Mouse (Mus musculus): ENCODE data around the gene Coq3.

Coq3 gene

DNA sequence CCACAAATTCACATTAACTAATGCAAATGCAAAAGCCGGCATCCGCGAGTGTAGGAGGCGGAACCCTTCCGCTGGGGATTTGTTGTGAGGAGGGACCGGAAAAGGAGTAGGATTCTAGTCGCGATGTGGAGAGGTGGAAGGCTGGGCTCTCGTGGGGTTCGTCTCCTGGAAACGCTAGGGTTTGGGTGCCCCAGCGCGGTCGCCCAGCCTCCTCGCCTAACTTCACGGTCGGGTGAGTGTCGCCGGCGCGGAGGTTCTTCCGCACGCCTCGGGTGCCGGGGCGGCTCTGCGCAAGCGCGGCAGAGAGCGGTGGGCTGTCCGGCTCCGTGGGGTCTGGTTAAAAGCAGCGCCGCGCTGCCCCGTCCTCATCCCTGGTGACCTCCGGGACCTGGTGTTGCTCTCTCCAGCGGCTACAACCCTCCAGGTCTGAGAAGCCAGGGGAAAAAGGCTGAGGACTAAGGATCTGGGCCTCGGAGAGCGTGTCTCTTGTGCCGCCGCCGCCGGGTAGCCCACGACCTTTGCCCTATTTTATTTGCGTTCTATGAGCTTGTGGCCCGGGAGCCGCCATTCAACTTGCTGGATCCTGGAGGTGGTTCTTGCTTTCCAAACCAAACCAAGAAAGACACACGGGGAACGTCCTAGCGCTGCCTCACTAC lies at the start of gene Coq3:
Gene Coq3, plus strand, starts transcription at position 109 of the 656 bp plus-strand sequence.
- DNase-seq (ENCODE audit: low read depth, low spot score): peak; percentile 91

DNA sequence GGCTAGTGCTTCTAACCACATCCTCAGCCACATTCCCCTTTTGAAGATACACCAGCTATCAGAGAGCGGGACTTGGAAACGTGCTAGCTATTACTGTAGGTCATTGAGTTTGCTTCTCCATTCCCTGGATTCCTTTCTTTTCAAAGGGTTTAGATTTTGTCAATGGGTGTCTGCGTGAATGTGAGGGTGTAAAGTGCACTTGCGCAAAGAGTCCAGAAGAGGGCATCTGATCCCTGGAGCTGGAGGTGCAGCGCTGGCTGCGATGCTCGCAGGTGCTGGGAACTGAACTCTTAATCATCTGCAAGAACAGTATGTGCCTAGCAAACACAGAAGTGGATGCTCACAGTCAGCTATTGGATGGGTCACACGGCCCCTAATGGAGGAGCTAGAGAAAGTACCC lies 46.6 kb upstream of the Coq3 start:
- peak; percentile 83 for DNase-seq (ENCODE audit: low read depth, low spot score)

DNA sequence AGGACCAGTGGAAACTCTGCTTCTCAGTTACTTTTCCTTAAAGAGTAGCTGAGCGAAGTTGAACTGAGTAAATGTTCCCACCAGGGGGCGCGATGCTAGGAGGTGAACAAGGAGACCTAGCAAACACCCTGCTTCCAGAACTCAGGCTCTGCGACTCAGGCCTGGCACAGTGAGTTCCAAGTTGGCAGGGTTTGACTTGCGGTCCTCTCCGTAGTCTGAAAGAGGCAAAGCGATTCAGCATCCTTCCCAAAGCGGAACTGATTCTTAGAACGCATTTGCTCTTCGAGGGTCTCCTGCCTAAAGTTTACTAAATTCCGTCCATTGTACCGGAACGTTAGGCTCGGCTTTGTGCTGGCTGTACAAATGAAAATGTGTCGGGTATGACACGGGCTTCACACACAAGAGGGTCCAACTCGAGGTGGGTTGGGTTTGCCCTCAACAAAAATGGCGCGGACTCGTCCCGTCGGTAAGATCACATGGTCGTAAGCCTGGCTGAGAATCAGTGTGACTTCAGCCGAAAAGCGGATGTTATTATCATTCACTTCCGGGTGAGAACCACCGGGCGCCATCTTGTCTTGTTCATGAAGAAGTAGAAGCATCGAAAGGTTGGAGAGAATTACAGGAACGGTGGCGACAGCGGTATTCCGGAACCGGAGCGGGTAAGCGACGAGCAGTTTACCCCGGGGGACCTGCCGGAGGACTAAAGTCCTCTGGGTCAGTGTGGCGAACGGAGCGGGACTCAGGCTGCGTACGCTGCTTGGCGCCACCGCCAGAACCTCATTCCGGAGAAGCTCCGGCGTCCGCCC lies 31.8 kb upstream of the Coq3 start, which contains the start of gene Pnisr:
Gene Pnisr, plus strand, starts transcription at position 103 of the 806 bp plus-strand sequence.
- DNase-seq (ENCODE audit: low read depth, low spot score): peak; percentile 98

DNA sequence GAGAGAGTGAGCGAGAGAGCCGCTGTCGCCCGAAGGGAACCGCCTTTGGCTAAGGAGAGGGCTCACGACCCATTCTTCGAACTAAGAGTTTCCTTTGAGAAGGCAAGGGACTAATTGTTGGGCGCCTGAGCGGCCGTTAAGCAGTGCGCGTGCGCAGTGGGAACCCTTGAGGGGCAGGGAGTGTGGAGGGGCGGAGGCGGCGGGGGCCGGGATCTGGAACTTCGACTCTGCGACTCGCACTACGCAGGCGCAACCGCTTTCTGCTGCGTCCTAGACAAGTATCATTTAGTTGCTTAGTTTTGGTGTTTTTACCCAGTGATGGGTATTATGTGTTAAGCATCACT lies 31.2 kb upstream of the Coq3 start:
- DNase-seq (ENCODE audit: low read depth, low spot score): peak; percentile 95

DNA sequence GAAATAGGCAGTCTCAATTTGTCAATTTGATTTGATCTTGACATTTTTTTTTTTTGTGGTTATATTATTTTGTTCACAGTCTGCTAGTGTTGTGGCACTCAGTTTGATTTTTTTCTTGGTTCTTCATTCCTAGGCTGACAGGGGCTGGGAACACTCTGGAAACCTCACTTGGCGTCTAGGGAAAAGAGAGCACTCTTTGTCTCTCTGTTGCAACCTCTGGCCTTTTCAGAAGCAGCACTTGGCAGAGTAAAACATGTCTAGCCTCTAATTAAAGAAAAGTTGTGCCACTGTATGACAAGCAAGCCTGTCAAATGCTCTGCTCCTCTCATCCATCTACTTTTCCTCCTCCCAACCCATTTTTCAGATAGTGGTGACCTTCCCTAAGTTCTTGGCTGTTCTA lies 22.0 kb upstream of the Coq3 start:
- no peak for DNase-seq (ENCODE audit: low read depth, low spot score)

DNA sequence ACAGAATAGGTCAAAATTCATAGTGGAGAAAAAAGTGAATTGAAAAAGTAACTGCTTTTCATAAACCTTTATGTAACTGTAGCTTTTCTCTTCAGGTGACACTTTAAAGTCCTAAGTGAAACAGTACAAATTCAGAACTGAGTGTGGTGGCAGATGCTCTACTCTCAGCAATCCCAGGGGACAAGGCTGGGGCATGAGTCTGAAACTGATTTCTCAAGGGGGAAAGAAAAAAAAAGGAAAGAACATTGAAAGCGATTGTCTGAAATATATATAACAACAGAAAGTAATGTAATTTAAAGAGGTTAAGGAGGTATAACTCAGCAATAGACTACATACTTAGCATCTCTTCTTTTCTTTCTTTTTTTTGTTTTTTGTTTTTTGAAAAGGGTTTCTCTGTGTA lies 14.2 kb upstream of the Coq3 start:
- DNase-seq (ENCODE audit: low read depth, low spot score): no peak

DNA sequence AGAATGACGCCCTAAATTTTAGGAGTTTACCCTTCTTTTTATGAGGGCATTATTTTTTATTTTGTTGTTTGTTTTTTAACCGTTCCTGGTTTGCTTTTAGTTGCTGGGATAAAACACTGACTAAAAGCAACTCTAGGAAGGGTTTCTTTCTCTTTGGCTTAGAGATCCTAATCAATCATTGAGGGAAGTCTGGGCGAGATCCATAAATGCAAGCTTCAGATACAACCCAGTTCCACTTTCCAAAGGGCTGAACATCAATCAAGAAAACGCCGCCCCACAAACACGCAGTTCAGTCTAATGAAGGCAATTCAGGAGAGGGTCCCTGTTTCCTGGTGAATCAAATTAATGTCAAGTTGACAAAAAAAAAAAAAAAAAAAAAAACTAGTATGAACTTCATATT lies 697 bp upstream of the Coq3 start:
- DNase-seq (ENCODE audit: low read depth, low spot score): no peak

DNA sequence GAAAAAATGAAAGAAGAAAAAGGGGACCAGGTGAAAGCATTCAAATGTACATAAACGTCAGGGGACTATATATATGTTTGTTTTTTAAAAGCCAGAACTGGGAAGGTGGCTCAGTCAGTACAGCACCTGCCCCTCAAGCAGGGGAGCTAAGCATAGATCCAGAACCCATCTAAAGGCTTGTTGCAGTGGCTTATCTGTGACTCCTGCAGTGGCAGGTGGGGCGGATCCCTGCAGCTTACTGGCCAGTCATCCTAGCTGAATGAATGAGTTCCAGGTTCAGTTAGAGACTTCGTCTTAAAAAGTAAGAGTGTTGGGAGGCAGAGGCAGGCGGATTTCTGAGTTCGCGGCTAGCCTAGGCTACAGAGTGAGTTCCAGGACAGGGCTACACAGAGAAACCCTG lies 3.3 kb downstream of the Coq3 start:
- no peak for DNase-seq (ENCODE audit: low read depth, low spot score)

DNA sequence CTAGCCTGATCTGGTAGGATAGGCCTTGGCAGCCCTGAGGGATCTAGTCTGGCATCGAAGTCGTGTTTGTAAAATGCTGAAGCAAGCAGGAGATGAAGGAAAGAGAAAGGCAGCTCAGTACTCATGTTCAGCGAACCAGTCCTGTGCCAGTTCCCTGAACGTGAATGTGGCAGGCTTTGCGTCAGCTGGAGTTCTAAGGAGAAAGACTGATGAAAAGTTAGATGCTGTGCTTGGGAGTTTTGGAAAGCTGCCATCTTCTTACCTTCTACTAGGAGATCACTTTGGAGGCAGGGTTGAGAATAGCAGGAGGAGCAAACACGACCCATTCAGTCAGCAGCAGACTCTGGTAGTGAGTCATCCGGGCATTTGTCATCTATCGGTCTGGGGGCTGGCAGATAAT lies 6.4 kb downstream of the Coq3 start:
- no peak for DNase-seq (ENCODE audit: low read depth, low spot score)

DNA sequence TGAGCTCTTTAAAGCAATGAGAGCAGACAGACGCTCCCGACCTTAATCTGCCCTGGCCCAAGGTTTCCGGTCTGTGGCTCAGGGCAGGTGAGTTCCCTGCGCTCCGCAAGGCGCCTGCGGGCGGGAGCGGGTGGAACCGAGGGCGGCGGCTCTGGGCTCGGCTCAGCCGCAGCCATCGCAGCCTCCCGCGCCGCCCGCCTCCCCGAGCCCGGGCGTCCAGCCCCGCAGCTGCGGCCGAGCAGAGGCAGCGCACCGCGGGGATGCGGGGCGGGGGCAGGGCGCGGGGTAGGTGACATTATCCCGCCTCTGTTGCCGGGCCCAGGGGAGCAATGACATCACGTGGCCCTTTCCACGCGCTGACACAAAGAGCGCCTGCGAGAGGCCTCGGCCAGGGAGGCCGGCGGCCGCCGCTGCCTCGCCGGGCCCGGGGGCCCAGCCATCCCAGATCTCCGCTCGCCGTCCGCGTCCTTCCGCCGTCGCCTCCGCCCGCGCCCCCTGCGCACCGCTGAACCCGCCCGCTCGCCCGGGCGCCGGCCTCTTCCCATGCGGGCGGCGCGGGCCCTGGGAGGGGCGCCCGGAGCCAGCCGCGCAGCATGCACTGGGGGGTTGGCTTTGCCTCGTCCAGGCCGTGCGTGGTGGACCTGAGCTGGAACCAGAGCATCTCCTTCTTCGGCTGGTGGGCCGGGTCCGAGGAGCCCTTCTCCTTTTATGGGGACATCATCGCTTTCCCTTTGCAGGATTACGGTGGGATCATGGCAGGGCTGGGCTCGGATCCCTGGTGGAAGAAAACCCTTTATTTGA lies 51.7 kb downstream of the Coq3 start, which contains the start of gene Faxc:
Gene Faxc, plus strand, starts transcription at position 359 of the 801 bp plus-strand sequence.
- DNase-seq (ENCODE audit: low read depth, low spot score): peak; percentile 61

DNA sequence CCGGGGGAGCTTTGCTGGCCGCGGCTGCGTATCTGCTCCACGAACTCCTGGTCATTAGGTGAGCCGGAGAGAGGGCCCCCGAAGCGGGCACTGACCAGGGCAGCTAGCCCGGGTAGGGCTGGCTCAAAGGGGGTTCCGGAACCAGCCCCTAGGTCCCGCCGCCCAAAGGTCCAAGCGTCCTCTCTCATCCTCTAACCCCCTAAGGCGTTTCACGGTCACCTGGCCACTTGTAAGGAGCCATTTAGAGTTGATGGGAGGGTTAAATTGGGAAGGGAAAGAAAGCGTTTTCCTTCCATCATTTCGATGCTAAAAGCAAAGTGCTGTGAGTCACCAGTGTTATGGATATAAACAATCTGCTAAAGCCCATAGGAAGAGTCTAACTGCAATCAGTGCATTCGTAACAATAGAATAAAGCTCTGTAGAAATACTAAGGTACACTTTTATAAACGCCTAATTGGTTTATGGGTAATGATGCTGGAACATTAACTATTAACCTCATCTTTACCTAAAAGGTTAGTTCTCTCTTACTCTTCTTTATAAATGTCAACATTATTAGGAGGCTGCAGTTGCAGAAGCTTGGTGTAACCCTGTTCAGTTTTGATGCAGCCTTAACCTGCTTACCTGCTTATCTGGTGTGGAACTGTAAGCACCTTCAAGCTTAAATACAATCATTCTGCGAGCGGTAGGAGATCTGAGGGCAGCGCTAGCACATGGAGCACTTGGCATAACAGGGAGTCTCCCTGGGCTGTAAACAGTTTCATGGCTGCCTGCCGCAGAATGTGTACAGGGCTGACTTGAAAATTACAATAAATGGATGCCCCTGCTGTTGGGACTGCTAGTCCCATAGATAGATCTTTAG lies 52.5 kb downstream of the Coq3 start:
- no peak for DNase-seq (ENCODE audit: low read depth, low spot score)

DNA sequence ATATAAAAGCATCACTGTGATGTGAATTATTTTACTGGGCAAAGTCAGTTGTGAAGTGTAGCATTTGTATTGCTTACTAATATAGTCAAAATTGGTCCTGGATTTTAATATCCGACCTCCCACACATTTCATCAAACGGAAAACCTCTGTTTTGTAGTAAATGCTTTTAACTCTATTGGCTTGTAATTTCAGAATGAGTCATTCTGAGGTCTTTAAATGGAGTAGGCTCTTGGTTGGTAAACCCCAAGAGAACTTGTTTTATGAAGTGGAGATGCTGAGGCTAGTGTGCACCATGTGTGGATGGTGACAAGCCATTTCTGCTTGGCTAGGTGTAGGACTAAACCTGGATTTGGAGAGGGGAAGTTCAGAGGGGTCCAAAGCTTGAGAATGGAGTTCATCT lies 55.9 kb downstream of the Coq3 start:
- DNase-seq (ENCODE audit: low read depth, low spot score): no peak

DNA sequence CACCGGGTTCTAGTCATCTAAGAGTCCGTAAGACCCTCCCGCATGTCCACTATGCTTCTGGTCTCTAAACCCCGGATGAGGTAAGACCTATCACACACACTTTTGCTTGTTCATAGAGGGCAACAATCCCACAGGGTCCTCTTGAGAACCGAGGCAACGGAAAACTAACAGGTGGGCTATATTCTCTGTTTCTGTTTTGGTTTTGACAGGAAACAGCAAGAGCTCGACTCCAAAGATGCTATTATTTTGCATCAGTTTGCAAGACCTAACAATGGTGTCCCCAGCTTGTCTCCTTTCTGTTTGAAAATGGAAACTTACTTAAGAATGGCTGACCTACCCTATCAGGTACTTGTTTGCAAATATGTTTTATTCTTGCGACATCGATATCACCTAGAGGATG lies 57.0 kb downstream of the Coq3 start:
- no peak for DNase-seq (ENCODE audit: low read depth, low spot score)

DNA sequence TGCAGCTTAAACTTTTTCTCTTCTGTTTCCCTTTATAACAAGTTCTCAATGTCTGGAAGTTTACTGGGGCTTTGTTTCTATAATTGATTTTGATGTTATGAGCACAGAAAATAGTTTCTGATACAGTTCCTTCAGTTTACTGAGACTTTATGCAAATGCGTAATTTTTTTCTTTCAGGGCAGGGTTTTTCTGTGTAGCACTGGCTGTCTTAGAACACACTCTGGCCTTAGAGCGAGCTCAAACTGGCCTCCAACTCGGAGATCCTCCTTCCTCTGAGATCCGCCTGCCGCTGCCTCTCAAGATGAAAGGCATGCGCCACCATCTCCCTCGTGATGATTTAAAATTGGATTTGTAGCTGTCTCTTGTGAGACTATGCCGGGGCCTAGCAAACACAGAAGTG lies 58.4 kb downstream of the Coq3 start:
- DNase-seq (ENCODE audit: low read depth, low spot score): no peak

DNA sequence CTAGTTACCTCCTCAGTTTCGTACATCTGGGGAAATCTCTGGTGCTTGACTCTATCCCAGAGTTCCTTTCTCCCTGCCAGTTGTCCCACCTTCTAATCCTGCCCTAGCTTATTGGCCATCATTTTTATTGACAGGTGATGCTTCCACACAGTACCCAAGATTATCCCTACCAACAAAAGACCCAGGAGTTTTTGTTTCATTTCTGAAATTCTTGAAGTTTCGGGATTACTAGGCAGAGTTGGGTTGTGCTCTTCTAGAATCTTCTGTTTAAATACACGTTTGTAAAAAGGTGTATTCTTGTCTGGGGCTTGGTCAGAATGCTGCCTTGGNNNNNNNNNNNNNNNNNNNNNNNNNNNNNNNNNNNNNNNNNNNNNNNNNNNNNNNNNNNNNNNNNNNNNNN lies 65.2 kb downstream of the Coq3 start:
- DNase-seq (ENCODE audit: low read depth, low spot score): no peak

DNA sequence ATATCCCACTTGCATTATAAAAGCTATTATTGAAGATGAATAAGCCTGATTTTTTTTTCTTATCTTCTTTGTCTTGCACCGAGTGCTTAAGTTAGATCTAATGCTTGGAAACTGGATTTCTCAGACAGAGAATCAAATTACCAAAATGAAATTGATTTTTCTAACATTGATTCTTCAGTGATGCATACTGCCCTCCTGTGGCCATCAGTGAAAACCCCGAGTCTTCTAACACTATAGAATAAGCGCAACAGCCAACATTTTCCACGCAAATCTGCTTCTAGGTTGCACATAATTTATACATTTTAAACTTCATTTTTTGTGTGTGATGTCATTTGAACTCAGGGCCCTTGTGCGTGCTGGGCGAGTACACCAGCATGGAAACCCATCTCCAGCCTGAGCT lies 72.0 kb downstream of the Coq3 start:
- peak; percentile 25 for DNase-seq (ENCODE audit: low read depth, low spot score)

DNA sequence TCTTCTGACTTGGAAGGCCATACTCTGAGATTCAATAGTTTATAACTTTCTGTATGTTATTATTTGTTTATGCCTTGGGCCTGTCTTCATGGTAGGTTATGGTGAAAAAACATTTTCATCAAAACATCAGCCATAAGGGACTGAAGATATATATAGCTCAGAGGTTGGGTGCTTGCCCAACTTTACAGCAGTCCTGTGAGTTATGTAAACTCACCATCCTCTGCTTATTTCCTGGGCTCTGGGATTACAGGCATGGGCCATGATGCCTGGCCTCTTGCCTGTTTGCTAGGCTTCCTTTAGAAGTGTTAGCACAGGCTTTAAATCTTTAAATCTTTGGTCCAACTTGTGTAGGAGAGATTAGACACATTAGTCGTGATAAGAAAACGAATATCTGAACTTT lies 72.8 kb downstream of the Coq3 start:
- DNase-seq (ENCODE audit: low read depth, low spot score): no peak

DNA sequence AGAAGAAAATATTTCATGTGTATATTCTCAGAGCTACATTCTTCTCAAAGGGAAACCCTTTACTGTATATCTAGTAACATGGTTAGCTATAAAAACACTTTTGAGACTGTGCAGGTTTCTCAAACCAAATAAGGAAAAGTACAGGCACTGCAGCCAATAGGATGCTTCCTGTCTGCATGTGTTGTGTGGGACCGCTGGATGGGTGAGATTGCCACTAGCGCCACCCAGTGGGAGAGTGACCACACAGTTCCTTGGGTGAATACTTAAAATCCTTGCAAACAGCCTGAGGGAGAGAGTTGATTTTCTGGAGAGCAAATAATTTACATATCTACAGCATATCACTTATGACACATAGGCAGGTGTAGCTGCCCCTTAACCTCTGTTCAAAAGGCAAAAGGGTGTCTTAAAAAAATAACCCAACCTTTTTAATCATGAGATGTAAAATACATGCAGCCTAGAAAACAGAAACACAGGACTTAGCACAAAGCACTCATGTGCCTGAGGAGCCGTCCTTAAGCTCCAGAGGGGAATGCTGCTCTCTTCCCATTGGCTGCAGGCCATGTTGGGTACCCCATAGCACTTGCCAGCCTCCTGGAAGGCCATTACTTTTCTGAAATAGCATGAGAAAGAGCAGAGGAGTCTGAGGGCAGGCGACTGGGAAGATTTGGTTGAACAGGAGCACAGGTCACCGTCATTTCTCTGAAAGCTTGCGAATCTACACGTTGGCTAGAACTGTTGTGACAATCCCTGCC lies 78.3 kb downstream of the Coq3 start:
- DNase-seq (ENCODE audit: low read depth, low spot score): peak; percentile 85

Measured in ZHBTc4 (cell line).